Mouse (Mus musculus) forebrain, embryonic 13.5 days (tissue): ENCODE measurements around the gene Pmm2. TPM values are rescaled to one million over a fixed set of nuclear protein-coding genes. Genes with fewer than 3 reads are reported as not detected.

Experiments used
- ATAC-seq: fragments of 200-750 bp; cut with Nextera tagmentation; 2 replicates; pipeline ENCODE4 v1.8.0; 2017
- H3K27ac ChIP-seq: fragments of 300-500 bp; sonication (generic); 2 replicates; pipeline ENCODE4 v1.5.1; 2015; ENCODE audit warnings: inconsistent platforms, mild to moderate bottlenecking, moderate library complexity
- H3K27me3 ChIP-seq: fragments of 300-500 bp; sonication (generic); 2 replicates; pipeline ENCODE4 v1.6.1; 2015; ENCODE audit warnings: mild to moderate bottlenecking, inconsistent platforms
- H3K36me3 ChIP-seq: fragments of 300-500 bp; sonication (generic); 2 replicates; pipeline ENCODE4 v1.6.1; 2015; ENCODE audit warnings: mild to moderate bottlenecking, inconsistent platforms; ENCODE audit not compliant: poor library complexity, severe bottlenecking
- H3K4me1 ChIP-seq: fragments of 300-500 bp; sonication (generic); 2 replicates; pipeline ENCODE4 v1.6.1; 2015; ENCODE audit warnings: inconsistent platforms
- H3K4me2 ChIP-seq: fragments of 300-500 bp; sonication (generic); 2 replicates; pipeline ENCODE4 v1.6.1; 2015; ENCODE audit warnings: inconsistent platforms, mild to moderate bottlenecking, moderate library complexity
- H3K4me3 ChIP-seq: fragments of 300-500 bp; sonication (generic); 2 replicates; pipeline ENCODE4 v1.5.1; 2015; ENCODE audit warnings: mild to moderate bottlenecking, inconsistent platforms
- H3K9ac ChIP-seq: fragments of 300-500 bp; sonication (generic); 2 replicates; pipeline ENCODE4 v1.6.1; 2015; ENCODE audit warnings: mild to moderate bottlenecking, inconsistent platforms
- H3K9me3 ChIP-seq: fragments of 300-500 bp; sonication (generic); replicated peaks from 2 replicates; pipeline ENCODE4 v1.6.1; 2016; ENCODE audit warnings: inconsistent platforms
- WGBS: fragments of 180-500 bp; shearing (Covaris S2); methylation state at CpG from one replicate; pipeline ENCODE4 v1.1.7; 2015; 5-methylcytosine and 5-hydroxymethylcytosine counted together
- polyA plus RNA-seq: library from polyadenylated mRNA; unstranded; fragments of >200 nt; fragmentation: Nextera tagmentation; extraction: Ambion mirVana; gene quantifications from 2 replicates; pipeline ENCODE4 v1.2.1, GENCODE M21; 2015

Pmm2 gene
- polyA plus RNA-seq, 1 experiment from 2014 or later: 50.8 TPM

DNA sequence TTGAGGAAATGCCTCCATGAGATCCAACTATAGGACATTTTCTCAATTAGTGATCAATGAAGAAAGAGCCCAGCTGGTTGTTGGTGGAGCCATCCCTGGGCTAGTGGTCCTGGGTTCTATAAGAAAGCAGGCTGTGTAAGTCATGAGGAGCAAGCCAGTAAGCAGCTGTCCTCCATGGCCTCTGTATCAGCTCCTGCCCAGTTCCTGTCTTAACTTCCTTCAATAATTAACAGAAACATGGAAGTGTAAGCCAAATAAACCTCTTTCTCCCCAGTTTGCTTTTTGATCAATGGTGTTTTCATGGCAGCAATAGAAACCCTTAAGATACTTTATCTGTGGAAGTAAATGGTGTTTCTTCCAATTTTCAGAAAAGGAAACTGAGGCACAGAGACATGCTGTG lies 35.3 kb downstream of the Pmm2 start:
- peaks cover 15% of the 10 kb centered on the region for H3K27me3 ChIP-seq
- no peak overlapping the region for H3K9ac ChIP-seq
- peak overlapping the region; percentile 73; the same call in 1 of the 2 replicates for H3K4me3 ChIP-seq
- no peaks in the 10 kb centered on the region for H3K9me3 ChIP-seq
- no peak overlapping the region for H3K27ac ChIP-seq
- peak overlapping the region; percentile 73; the same call in 1 of the 2 replicates for H3K4me2 ChIP-seq
- no peak for ATAC-seq
- H3K36me3 ChIP-seq: no peaks in the 10 kb centered on the region
- peaks cover 33% of the 10 kb centered on the region for H3K4me1 ChIP-seq

DNA sequence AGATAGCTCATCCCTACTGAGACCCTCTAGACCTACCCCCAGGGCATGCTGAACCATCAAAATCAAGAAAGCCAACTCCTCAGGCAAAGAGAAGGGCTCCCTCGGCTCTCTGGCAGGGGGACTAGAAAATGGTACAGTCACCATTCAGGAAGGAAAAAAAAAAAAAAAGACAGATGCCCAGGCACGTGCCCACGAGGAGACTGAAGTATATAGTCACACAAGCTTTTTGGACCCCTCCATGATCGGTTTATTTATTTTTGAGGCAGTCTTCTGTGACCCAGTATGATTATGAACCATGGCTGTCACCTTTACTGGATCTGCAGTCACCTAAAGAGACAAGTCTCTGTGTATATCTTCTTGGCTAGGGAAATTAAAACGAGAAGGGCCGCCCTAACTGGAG lies 35.9 kb downstream of the Pmm2 start:
- Histone ChIP-seq H3K36me3 (no peaks in the 10 kb centered on the region), H3K4me3 (no peak overlapping the region), H3K9ac (no peak overlapping the region), H3K27me3 (peaks cover 15% of the 10 kb centered on the region), H3K9me3 (no peaks in the 10 kb centered on the region), H3K4me1 (peaks cover 27% of the 10 kb centered on the region), H3K4me2 (no peak overlapping the region), H3K27ac (no peak overlapping the region)
- ATAC-seq: no peak
- WGBS: 75% methylated on average over 6 of the region's 6 CpGs

DNA sequence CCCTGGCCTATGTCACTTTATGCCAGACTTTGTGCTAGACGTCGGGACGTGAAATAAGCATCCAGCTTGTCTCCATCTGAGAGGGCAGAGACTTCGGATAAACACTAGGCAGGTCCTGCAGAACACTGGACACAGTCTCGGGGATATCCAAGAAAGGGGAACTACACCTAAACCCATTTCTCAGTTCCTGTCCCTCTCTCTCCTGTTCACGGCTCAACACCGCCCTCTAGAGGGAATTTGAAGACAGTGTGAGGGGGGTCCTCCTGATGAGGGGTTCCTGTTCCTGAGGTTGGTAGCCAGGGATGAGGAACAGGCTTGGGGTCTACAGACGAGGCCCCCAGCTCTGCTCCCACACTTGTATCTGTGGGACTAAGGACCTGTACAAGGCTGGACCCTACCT lies 36.7 kb downstream of the Pmm2 start:
- peaks cover 15% of the 10 kb centered on the region for H3K27me3 ChIP-seq
- no peak overlapping the region for H3K9ac ChIP-seq
- WGBS: 5% methylated on average over 8 of the region's 8 CpGs
- H3K4me2 ChIP-seq: no peak overlapping the region
- no peaks in the 10 kb centered on the region for H3K9me3 ChIP-seq
- H3K36me3 ChIP-seq: no peaks in the 10 kb centered on the region
- H3K4me3 ChIP-seq: no peak overlapping the region
- no peak overlapping the region for H3K27ac ChIP-seq
- 0 out of 2 replicates have a peak, but pooled peaks have one; percentile 2 for ATAC-seq
- H3K4me1 ChIP-seq: peaks cover 19% of the 10 kb centered on the region

DNA sequence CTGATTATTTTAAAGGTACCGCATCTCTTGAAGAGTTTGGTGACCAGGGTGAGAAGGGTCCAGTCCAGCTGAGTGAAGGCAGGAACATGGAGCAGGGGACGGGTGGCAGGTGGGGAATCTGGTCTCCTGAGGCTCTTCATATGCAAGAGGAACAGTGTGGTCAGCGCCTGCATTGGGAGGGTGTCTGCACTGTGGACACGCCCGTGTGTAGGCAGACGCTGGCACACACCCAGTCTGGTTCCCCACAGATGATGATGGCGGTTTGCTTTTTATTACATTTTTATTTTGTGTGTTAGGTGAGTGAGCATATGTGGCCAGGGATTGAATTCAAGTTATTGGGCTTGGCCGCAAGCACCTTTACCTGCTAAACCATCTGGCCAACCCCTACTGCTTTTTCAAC lies 38.1 kb downstream of the Pmm2 start:
- Histone ChIP-seq H3K9ac (no peak overlapping the region), H3K27ac (no peak overlapping the region), H3K9me3 (no peaks in the 10 kb centered on the region), H3K36me3 (no peaks in the 10 kb centered on the region), H3K4me3 (no peak overlapping the region), H3K4me2 (no peak overlapping the region), H3K27me3 (peaks cover 15% of the 10 kb centered on the region), H3K4me1 (peaks cover 5% of the 10 kb centered on the region)
- 83% methylated on average over 8 of the region's 8 CpGs for WGBS
- ATAC-seq: no peak

- H3K4me1 ChIP-seq: no peaks in the 10 kb centered on the region; the same call in 1 of the 2 replicates
- no peaks in the 10 kb centered on the region for H3K9me3 ChIP-seq
- H3K4me3 ChIP-seq: no peak overlapping the region
- no peak for ATAC-seq
- no peak overlapping the region for H3K9ac ChIP-seq
- H3K27me3 ChIP-seq: peaks cover 15% of the 10 kb centered on the region
- H3K4me2 ChIP-seq: no peak overlapping the region
- no peaks in the 10 kb centered on the region for H3K36me3 ChIP-seq
- WGBS: 76% methylated on average over 2 of the region's 2 CpGs
- no peak overlapping the region for H3K27ac ChIP-seq
These were observed 38.8 kb downstream of the Pmm2 start for GRCm38 (mm10) chr16:8676228-8676627.

- H3K4me3 ChIP-seq: no peak overlapping the region
- WGBS: 52% methylated on average over 4 of the region's 4 CpGs
These were observed 39.3 kb downstream of the Pmm2 start for GRCm38 (mm10) chr16:8676800-8677199.

GRCm38 (mm10) chr16:8678035-8678434 lies 40.6 kb downstream of the Pmm2 start:
- Histone ChIP-seq H3K4me3 (no peak overlapping the region), H3K9me3 (no peaks in the 10 kb centered on the region), H3K36me3 (no peaks in the 10 kb centered on the region), H3K9ac (no peak overlapping the region), H3K4me2 (no peak overlapping the region), H3K4me1 (no peaks in the 10 kb centered on the region), H3K27me3 (peaks cover 11% of the 10 kb centered on the region), H3K27ac (no peak overlapping the region)
- 47% methylated on average over 5 of the region's 5 CpGs for WGBS
- no peak for ATAC-seq

More at GRCm38 (mm10) chr16:8676800-8677199, 39.3 kb downstream of the Pmm2 start:
- Histone ChIP-seq H3K4me2 (no peak overlapping the region), H3K9me3 (no peaks in the 10 kb centered on the region), H3K27me3 (peaks cover 15% of the 10 kb centered on the region), H3K9ac (no peak overlapping the region), H3K4me1 (no peaks in the 10 kb centered on the region), H3K27ac (no peak overlapping the region), H3K36me3 (no peaks in the 10 kb centered on the region)
- no peak for ATAC-seq

GRCm38 (mm10) chr16:8678676-8679075 lies 41.2 kb downstream of the Pmm2 start:
- H3K4me1 ChIP-seq: no peaks in the 10 kb centered on the region
- 87% methylated on average over 4 of the region's 4 CpGs for WGBS
- H3K4me2 ChIP-seq: no peak overlapping the region
- H3K27me3 ChIP-seq: peaks cover 5% of the 10 kb centered on the region
- no peak overlapping the region for H3K9ac ChIP-seq
- no peak overlapping the region for H3K4me3 ChIP-seq
- H3K27ac ChIP-seq: no peak overlapping the region
- no peaks in the 10 kb centered on the region for H3K36me3 ChIP-seq
- H3K9me3 ChIP-seq: no peaks in the 10 kb centered on the region
- no peak for ATAC-seq

DNA sequence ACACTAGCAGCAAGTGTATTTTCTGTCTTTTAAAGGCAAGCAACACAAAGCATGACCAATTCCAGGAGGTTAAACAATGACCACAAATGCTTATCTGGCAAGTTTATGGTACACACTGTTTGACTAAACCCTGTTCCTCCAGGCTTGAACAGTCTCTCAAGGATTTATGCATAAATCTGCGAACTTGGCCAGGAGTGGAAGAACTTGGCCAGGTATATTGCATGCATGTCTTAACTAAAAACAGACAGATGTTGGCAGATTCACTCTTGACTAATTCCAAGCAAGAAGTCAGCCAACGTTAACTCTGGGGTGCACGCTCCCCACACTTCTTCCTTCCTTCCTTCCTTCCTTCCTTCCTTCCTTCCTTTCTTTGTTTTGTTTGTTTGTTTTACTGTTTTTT lies 42.3 kb downstream of the Pmm2 start:
- no peaks in the 10 kb centered on the region for H3K4me1 ChIP-seq
- H3K27ac ChIP-seq: no peak overlapping the region
- H3K9me3 ChIP-seq: no peaks in the 10 kb centered on the region
- no peak overlapping the region for H3K4me3 ChIP-seq
- no peak for ATAC-seq
- H3K27me3 ChIP-seq: no peaks in the 10 kb centered on the region
- WGBS: 93% methylated on average over 3 of the region's 3 CpGs
- H3K9ac ChIP-seq: no peak overlapping the region
- no peak overlapping the region for H3K4me2 ChIP-seq
- H3K36me3 ChIP-seq: no peaks in the 10 kb centered on the region

DNA sequence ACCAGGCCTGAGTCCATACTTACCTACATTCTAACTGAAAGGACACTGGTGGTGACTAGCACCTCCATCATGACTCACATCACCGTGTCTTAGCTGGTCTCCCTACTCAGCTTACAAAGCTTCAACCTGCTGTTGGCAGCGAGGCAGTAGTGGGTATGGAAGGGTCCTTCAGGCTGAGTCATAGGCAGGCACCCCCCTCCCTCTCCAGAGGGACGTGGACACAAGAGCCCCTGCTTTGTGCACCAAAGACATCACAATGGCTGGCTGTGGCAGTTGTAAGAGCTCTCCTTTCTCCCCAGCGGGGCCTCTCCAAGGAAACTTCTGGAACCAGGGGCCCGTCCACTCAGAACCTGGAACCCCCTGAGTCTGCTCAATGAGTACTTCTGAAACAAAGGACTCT lies 43.0 kb downstream of the Pmm2 start, which contains the start of gene Gm5767:
Gm5767 (plus strand) TSS at position 301 of the 400 bp plus-strand sequence.
- 72% methylated on average over 5 of the region's 5 CpGs for WGBS
- no peaks in the 10 kb centered on the region for H3K27me3 ChIP-seq

DNA sequence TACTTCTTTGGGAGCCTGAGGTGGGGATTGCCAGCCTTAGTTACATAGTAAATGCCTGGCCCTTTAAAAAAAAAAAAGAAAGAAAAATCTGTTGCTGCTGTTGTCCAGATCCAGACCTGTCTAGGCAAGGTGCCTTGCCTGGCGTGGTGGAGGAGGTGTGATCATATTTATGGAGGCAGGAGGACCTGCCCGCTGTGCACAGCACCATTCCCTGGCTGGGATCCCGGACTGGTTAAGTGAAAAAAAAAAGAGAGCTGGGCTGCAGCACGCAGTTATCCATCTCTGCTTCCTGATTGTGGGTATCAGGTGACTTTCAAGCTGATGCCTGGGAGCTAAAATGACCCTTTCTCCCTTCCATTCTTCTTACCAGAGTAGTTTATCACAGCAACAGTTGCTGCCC lies 47.6 kb downstream of the Pmm2 start:
- H3K4me1 ChIP-seq: no peaks in the 10 kb centered on the region
- H3K27ac ChIP-seq: no peak overlapping the region
- H3K36me3 ChIP-seq: peaks cover 34% of the 10 kb centered on the region
- 85% methylated on average over 4 of the region's 4 CpGs for WGBS
- H3K4me2 ChIP-seq: no peak overlapping the region
- no peak for ATAC-seq
- H3K9ac ChIP-seq: no peak overlapping the region
- H3K9me3 ChIP-seq: no peaks in the 10 kb centered on the region
- no peak overlapping the region for H3K4me3 ChIP-seq
- no peaks in the 10 kb centered on the region for H3K27me3 ChIP-seq

More for the DNA sequence above, 43.0 kb downstream of the Pmm2 start, which contains the start of gene Gm5767:
- Histone ChIP-seq H3K9me3 (no peaks in the 10 kb centered on the region), H3K4me2 (no peak within 1 kb of the TSS), H3K36me3 (no peaks in the 10 kb centered on the region), H3K9ac (no peak within 1 kb of the TSS), H3K27ac (no peak within 1 kb of the TSS), H3K4me3 (no peak within 1 kb of the TSS), H3K4me1 (no peaks in the 10 kb centered on the region)
- no peak for ATAC-seq

GRCm38 (mm10) chr16:8686121-8686870 lies 48.8 kb downstream of the Pmm2 start:
- no peak overlapping the region for H3K9ac ChIP-seq
- ATAC-seq: peak; percentile 65
- no peaks in the 10 kb centered on the region for H3K4me1 ChIP-seq
- no peak overlapping the region for H3K4me3 ChIP-seq
- no peaks in the 10 kb centered on the region for H3K27me3 ChIP-seq
- H3K36me3 ChIP-seq: peaks cover 46% of the 10 kb centered on the region
- H3K4me2 ChIP-seq: no peak overlapping the region
- WGBS: 58% methylated on average over 7 of the region's 7 CpGs
- no peak overlapping the region for H3K27ac ChIP-seq
- no peaks in the 10 kb centered on the region for H3K9me3 ChIP-seq
